Mouse (Mus musculus) forebrain, embryonic 10.5 days (tissue): ENCODE measurements at regions not wholly inside any gene's neighbourhood (a gene's known extent, or its start where the extent isn't known, plus 50 kb on each side); places are given as distances from the start of the nearest gene placed in this dataset.
"Not testable (repeated sequence)": the region's sequence is repeated elsewhere in the genome, so short reads cannot be mapped to it uniquely, and the experiment has no call there.

Experiments used
- DNase-seq: peaks from one replicate; pipeline ENCODE4 v3.0.0-alpha.2; 2017; ENCODE audit warnings: low spot score; ENCODE audit errors: extremely low spot score
- H3K27ac ChIP-seq: fragments of 300-500 bp; sonication (generic); 2 replicates; pipeline ENCODE4 v1.5.1; 2016; ENCODE audit warnings: mild to moderate bottlenecking
- H3K27me3 ChIP-seq: fragments of 300-500 bp; sonication (generic); 2 replicates; pipeline ENCODE4 v1.6.1; 2016; ENCODE audit warnings: mild to moderate bottlenecking; ENCODE audit not compliant: poor library complexity, severe bottlenecking
- H3K36me3 ChIP-seq: fragments of 300-500 bp; sonication (generic); replicated peaks from 2 replicates; pipeline ENCODE4 v1.6.1; 2016; ENCODE audit warnings: mild to moderate bottlenecking, moderate library complexity
- H3K4me1 ChIP-seq: fragments of 300-500 bp; sonication (generic); 2 replicates; pipeline ENCODE4 v1.6.1; 2016
- H3K4me3 ChIP-seq: fragments of 300-500 bp; sonication (generic); 2 replicates; pipeline ENCODE4 v1.5.1; 2016; ENCODE audit warnings: mild to moderate bottlenecking, moderate library complexity
- H3K9me3 ChIP-seq: fragments of 300-500 bp; sonication (generic); 2 replicates; pipeline ENCODE4 v1.6.1; 2016; ENCODE audit warnings: mild to moderate bottlenecking, moderate library complexity
- WGBS: fragments of 180-500 bp; shearing (Covaris S2); methylation state at CpG from one replicate; pipeline ENCODE4 v1.1.7; 2016; 5-methylcytosine and 5-hydroxymethylcytosine counted together

GRCm38 (mm10) chr14:27562564-27562963 is 54.3 kb upstream of the Ccdc66 start:
- WGBS = 95% methylated on average over 11 of the region's 11 CpGs
- H3K4me3 ChIP-seq, H3K27me3 ChIP-seq, H3K27ac ChIP-seq, H3K4me1 ChIP-seq, H3K9me3 ChIP-seq, DNase-seq, H3K36me3 ChIP-seq: not testable (repeated sequence)

DNA sequence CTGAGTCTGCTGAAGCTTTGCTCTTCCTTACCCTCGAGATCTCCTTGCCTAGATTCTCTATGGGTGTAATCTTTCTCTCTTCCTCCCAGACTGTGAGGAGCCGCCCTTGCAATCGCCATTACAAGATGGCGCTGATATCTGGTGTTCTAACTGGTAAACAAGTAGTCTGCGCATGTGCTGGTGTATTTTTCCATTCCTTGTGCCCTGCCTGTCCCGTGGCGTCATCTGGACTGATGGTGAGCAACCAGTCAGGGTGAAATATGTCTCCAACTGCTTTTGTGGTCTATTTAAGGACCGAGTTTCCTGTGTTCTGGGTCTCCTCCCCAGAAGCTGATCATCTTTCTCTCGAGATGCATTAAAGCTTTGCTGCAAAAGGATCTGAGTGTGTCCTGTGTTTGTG is 53.7 kb upstream of the Ccdc66 start:
- not testable (repeated sequence) for H3K36me3 ChIP-seq, H3K4me1 ChIP-seq, H3K9me3 ChIP-seq, H3K27me3 ChIP-seq, DNase-seq, H3K4me3 ChIP-seq, H3K27ac ChIP-seq
- WGBS = 92% methylated on average over 9 of the region's 9 CpGs

DNA sequence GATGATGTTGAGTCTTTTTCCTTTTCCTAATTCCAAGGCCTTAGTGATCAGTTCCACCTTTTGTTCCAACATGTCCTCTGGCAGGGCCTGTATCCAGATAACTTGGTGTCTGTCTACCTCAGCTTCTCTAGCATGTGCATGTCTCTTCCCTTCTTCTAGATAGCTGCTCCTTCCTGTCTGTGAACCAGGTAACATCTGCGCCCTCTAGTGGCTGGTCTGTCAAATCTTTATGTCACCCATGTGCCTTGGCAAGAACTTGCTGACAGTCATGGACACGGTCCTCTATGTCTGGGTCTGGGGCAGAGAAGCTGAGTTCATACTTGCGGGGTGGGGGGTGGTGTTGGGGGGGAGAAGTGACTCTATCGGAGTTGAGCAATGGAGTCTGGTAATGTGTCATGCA is 52.2 kb upstream of the Ccdc66 start:
- no peaks in the 10 kb centered on the region for H3K27me3 ChIP-seq
- 52% methylated on average over 4 of the region's 4 CpGs for WGBS
- peaks cover 4% of the 10 kb centered on the region; the same call in 1 of the 2 replicates for H3K9me3 ChIP-seq
- H3K4me1 ChIP-seq = no peaks in the 10 kb centered on the region
- H3K36me3 ChIP-seq = no peaks in the 10 kb centered on the region
- H3K27ac ChIP-seq = no peak overlapping the region
- peak; percentile 53 for DNase-seq
- H3K4me3 ChIP-seq = no peak overlapping the region

DNA sequence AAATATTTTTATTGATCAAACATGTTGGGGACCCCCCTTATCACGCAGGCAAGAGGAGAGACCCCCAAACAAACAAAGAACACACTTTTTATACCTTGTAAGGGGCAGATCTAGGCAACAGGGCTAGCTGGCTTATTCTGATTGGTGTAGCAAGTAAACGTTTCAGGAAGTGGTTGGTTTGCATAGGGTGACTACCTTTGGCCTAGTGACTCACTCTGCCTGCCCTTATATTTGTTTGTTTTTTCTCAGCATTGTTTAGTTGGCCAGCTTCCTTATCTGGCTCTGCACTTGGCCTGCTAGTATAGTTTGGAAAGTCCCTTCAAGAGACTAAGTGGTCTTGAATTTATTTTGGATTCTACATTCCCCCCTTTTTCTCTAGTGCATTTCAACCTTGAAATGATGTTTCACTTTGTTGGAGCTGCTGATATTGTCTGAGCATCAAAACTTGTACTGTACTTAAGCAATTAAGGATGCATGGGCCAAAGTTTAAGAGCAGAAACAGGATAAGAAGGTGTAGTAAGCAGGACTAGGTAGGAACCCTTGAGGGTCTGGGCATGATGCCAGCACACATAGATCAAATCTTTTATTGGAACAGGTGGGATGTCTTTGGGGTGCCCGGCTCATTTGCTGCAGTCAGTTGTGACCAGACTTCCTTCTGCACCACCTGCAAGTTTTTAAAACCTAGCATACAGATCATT is 50.7 kb upstream of the Ccdc66 start:
- H3K36me3 ChIP-seq = no peaks in the 10 kb centered on the region
- peaks cover 4% of the 10 kb centered on the region; the same call in 1 of the 2 replicates for H3K9me3 ChIP-seq
- H3K27me3 ChIP-seq = no peaks in the 10 kb centered on the region
- no peak overlapping the region for H3K4me3 ChIP-seq
- WGBS = 80% methylated on average over 3 of the region's 3 CpGs
- H3K27ac ChIP-seq = no peak overlapping the region
- no peak for DNase-seq
- H3K4me1 ChIP-seq = no peaks in the 10 kb centered on the region
